Mouse (Mus musculus) bone marrow macrophage, adult 2 months (primary cell): ENCODE results near the gene Arid3b.

Experiments
- CTCF ChIP-seq: IDR thresholded peaks from 2 replicates; pipeline ENCODE4 v1.5.1; 2012; ENCODE audit warnings: low read depth, mild to moderate bottlenecking, low read length, moderate library complexity
- POLR2A ChIP-seq: IDR thresholded peaks from 2 replicates; pipeline ENCODE4 v1.6.1; 2012; ENCODE audit warnings: mild to moderate bottlenecking, low read depth, low read length, borderline replicate concordance

DNA sequence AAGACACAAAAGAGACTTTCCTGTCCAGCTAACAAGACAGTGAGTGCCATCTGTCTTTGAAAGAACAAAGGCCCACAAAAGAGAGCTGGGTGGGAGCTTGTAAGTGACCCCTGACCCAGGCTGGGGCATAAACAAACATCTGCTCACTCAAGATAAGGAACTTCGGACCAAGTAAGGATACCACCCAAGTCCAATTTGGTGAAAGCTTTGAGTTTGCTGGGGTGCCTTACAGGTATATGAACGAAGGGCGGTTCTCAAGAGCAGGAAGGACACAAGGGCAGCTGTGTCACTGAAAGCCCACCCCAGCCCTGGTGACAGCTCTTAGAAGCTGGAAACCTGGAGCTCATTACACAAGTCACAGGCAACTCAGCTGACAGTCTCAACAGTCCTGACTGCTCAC lies 62.8 kb downstream of the Arid3b start:
- TF ChIP-seq POLR2A (no peak), CTCF (no peak)
